Mouse (Mus musculus) hindbrain, embryonic 16.5 days (tissue): Measurements from ENCODE around the gene Agmo. TPM values are rescaled to one million over a fixed set of nuclear protein-coding genes. Genes with fewer than 3 reads are reported as not detected.

Experiments used
- ATAC-seq: fragments of 200-750 bp; cut with Nextera tagmentation; 2 replicates; pipeline ENCODE4 v1.8.0; 2017; ENCODE audit warnings: moderate TSS enrichment, moderate library complexity
- H3K27ac ChIP-seq: fragments of 300-500 bp; sonication (generic); 2 replicates; pipeline ENCODE4 v1.5.1; 2014; ENCODE audit warnings: low read depth, mild to moderate bottlenecking, control low read depth, low read length, moderate library complexity
- H3K27me3 ChIP-seq: fragments of 300-500 bp; sonication (generic); replicated peaks from 2 replicates; pipeline ENCODE4 v1.6.1; 2014; ENCODE audit warnings: low read length; ENCODE audit not compliant: control insufficient read depth, insufficient read depth
- H3K36me3 ChIP-seq: fragments of 300-500 bp; sonication (generic); 2 replicates; pipeline ENCODE4 v1.6.1; 2014; ENCODE audit warnings: mild to moderate bottlenecking, low read length, moderate library complexity, mixed read lengths; ENCODE audit not compliant: control insufficient read depth, insufficient read depth
- H3K4me1 ChIP-seq: fragments of 300-500 bp; sonication (generic); 2 replicates; pipeline ENCODE4 v1.6.1; 2014; ENCODE audit warnings: low read depth, low read length; ENCODE audit not compliant: control insufficient read depth, insufficient read depth
- H3K4me2 ChIP-seq: fragments of 300-500 bp; sonication (generic); 2 replicates; pipeline ENCODE4 v1.6.1; 2014; ENCODE audit warnings: mild to moderate bottlenecking, low read length, control low read depth, moderate library complexity
- H3K4me3 ChIP-seq: fragments of 300-500 bp; sonication (generic); 2 replicates; pipeline ENCODE4 v1.5.1; 2014; ENCODE audit warnings: mild to moderate bottlenecking, low read length, control low read depth, moderate library complexity
- H3K9ac ChIP-seq: fragments of 300-500 bp; sonication (generic); 2 replicates; pipeline ENCODE4 v1.6.1; 2014; ENCODE audit warnings: low read depth, mild to moderate bottlenecking, control low read depth, low read length, moderate library complexity
- H3K9me3 ChIP-seq: fragments of 300-500 bp; sonication (generic); 2 replicates; pipeline ENCODE4 v1.6.1; 2014; ENCODE audit warnings: mild to moderate bottlenecking, low read length, moderate library complexity; ENCODE audit not compliant: control insufficient read depth
- WGBS: fragments of 180-500 bp; shearing (Covaris S2); extraction: QIAGEN DNeasy Blood & Tissue Kit; methylation state at CpG from one replicate; pipeline ENCODE4 v1.1.7; 2014; 5-methylcytosine and 5-hydroxymethylcytosine counted together
- polyA plus RNA-seq: library from polyadenylated mRNA; unstranded; fragments of >200 nt; fragmentation: Nextera tagmentation; extraction: Ambion mirVana; gene quantifications from 2 replicates; pipeline ENCODE4 v1.2.1, GENCODE M21; 2015

Gene Agmo
- 1.1 and 1.3 TPM in 2 replicates for polyA plus RNA-seq

GRCm38 (mm10) chr12:37241566-37242021 is at the start of gene Agmo:
TSS of gene Agmo (plus strand) at chr12:37241641.
- H3K9me3 ChIP-seq: no peaks in the 10 kb centered on the region
- 56% methylated on average over 4 of the region's 4 CpGs for WGBS
- H3K4me2 ChIP-seq: no peak within 1 kb of the TSS
- no peak within 1 kb of the TSS for H3K27ac ChIP-seq
- H3K27me3 ChIP-seq: no peaks in the 10 kb centered on the region
- no peak within 1 kb of the TSS for H3K4me3 ChIP-seq
- 0 out of 2 replicates have a peak, but pooled peaks have one; percentile 61 for ATAC-seq
- no peaks in the 10 kb centered on the region for H3K36me3 ChIP-seq
- H3K9ac ChIP-seq: no peak within 1 kb of the TSS
- H3K4me1 ChIP-seq: no peaks in the 10 kb centered on the region

DNA sequence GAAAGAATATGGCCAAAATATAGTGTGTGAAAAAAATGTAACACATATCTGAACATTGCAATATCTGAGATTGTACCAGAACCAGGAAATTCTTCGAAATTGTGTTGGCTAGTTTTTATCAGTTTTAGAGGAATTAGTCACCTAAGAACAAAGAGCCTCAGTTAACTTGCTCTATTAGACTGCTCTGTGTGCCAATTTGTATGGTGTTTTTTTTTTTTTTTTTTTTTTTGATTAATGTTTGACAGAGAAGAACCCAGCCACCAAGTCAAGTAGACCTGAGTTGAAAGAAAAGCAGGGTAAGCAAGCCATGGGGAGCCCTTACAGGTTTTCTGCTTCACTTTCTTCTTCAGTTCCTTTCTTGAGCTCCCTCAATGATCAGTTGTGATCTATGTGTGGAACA is 10.3 kb upstream of the Agmo start:
- H3K4me2 ChIP-seq: no peak overlapping the region
- 100% methylated on average over 1 of the region's 1 CpGs for WGBS
- H3K4me3 ChIP-seq: no peak overlapping the region
- no peaks in the 10 kb centered on the region for H3K36me3 ChIP-seq
- no peaks in the 10 kb centered on the region for H3K27me3 ChIP-seq
- H3K9me3 ChIP-seq: no peaks in the 10 kb centered on the region
- ATAC-seq: no peak
- no peaks in the 10 kb centered on the region for H3K4me1 ChIP-seq
- no peak overlapping the region for H3K27ac ChIP-seq
- no peak overlapping the region for H3K9ac ChIP-seq

DNA sequence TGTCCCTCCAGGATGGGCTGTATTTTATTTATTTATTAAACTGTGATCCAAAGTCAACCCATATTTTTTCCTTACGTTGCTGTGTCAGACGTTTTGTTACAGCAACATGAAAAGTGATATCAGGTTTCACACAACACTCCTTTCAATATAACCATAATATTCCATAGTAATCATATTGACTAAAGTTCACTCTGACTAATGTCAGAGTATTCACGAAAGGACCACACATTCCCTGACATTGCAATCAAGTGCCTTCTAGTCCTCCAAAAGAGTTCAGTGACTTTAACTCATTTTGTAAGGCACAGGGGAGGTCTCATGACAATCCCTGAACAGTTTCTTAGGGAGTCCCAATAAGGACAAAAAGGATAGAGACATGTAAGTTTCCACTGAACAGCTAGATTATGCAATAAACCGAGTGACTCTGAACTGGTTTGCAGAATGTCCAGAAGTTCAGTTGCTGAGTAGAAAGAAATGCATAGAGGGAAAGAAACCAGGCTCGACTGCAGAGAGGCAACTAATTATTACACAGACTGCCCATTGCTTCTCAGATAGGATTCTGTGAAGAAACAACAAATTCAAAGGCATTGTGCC is 371 bp upstream of the Agmo start:
- Histone ChIP-seq H3K9me3 (no peaks in the 10 kb centered on the region), H3K4me2 (no peak overlapping the region), H3K36me3 (no peaks in the 10 kb centered on the region), H3K27ac (no peak overlapping the region), H3K4me3 (no peak overlapping the region), H3K27me3 (no peaks in the 10 kb centered on the region), H3K4me1 (no peaks in the 10 kb centered on the region), H3K9ac (no peak overlapping the region)
- WGBS: 80% methylated on average over 5 of the region's 5 CpGs
- ATAC-seq: no peak

DNA sequence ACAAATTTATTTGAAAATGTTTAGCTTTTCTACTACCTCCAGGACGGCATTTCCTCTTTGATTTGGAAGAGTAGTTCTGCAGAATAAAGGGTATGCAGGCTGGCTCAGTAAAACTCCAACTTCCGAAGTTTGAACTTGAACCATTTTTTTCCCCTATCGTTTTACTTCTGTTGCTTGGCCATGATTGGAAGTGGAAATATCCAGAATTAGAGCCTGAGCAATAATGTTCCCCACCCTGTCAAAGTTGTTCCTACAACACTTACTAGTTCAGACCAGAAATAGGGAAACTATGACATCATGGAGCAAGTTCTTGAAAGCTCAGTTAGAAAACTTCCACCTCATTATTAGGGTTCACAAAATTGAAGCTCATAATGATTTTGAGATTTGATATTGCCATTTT is 1.0 kb downstream of the Agmo start:
- Histone ChIP-seq H3K27ac (no peak overlapping the region), H3K4me2 (no peak overlapping the region), H3K36me3 (no peaks in the 10 kb centered on the region), H3K4me3 (no peak overlapping the region), H3K9ac (no peak overlapping the region), H3K27me3 (no peaks in the 10 kb centered on the region), H3K9me3 (no peaks in the 10 kb centered on the region), H3K4me1 (no peaks in the 10 kb centered on the region)
- no peak for ATAC-seq
- WGBS: 91% methylated on average over 3 of the region's 3 CpGs

- no peaks in the 10 kb centered on the region for H3K4me1 ChIP-seq
- no peak for ATAC-seq
Observed at GRCm38 (mm10) chr12:37244876-37245275, 3.4 kb downstream of the Agmo start.

GRCm38 (mm10) chr12:37251688-37252087 is 10.2 kb downstream of the Agmo start:
- no peak for ATAC-seq
- WGBS: 95% methylated on average over 5 of the region's 5 CpGs
- H3K9me3 ChIP-seq: no peaks in the 10 kb centered on the region

More at GRCm38 (mm10) chr12:37244876-37245275, 3.4 kb downstream of the Agmo start:
- Histone ChIP-seq H3K9me3 (no peaks in the 10 kb centered on the region), H3K4me3 (no peak overlapping the region), H3K27me3 (no peaks in the 10 kb centered on the region), H3K27ac (no peak overlapping the region), H3K9ac (no peak overlapping the region), H3K36me3 (no peaks in the 10 kb centered on the region), H3K4me2 (no peak overlapping the region)
- WGBS: 100% methylated on average over 1 of the region's 1 CpGs

GRCm38 (mm10) chr12:37257099-37257498 is 15.7 kb downstream of the Agmo start:
- Histone ChIP-seq H3K9me3 (no peaks in the 10 kb centered on the region), H3K4me2 (no peak overlapping the region), H3K9ac (no peak overlapping the region), H3K4me1 (no peaks in the 10 kb centered on the region), H3K36me3 (no peaks in the 10 kb centered on the region), H3K27ac (no peak overlapping the region), H3K27me3 (no peaks in the 10 kb centered on the region), H3K4me3 (no peak overlapping the region)
- WGBS: 75% methylated on average over 2 of the region's 2 CpGs
- no peak for ATAC-seq

More at GRCm38 (mm10) chr12:37251688-37252087, 10.2 kb downstream of the Agmo start:
- Histone ChIP-seq H3K36me3 (no peaks in the 10 kb centered on the region), H3K4me2 (no peak overlapping the region), H3K9ac (no peak overlapping the region), H3K4me1 (no peaks in the 10 kb centered on the region), H3K27me3 (no peaks in the 10 kb centered on the region), H3K27ac (no peak overlapping the region), H3K4me3 (no peak overlapping the region)

DNA sequence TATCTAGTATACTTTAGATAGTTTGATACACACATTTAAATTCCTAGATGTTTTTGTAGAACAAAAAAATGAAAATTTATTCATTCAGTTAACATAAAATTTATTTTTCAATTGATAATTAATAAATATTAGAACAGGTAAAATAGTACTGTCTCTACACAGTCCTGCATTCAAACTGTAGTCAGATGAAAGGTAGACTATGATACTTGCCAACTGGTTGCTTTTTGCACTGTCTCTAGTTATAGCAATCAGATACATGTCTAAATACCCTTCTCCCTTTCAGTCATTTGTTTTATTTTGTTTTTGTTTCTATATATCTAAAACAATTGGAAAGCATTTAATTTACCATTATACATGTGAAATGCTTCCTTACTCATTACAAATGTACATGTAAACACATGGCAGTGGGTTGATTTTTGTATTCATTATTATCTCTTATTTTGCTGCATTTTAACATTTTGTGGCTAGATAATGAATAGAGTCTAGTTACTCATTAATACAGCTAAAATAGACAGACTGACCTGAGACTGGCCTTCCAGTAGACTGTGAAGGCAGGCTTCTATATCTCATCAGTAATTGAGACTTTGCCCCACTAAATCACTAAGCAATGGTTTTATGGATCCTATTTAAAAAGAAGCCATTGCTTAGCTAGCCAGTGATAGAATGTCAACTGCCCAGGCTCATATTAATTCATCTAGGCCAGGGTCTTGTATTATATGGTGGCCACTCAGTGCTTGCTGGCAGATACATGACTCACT is 18.5 kb downstream of the Agmo start:
- ATAC-seq: no peak
- Histone ChIP-seq H3K27me3 (no peaks in the 10 kb centered on the region), H3K4me2 (no peak overlapping the region), H3K4me1 (no peaks in the 10 kb centered on the region), H3K27ac (no peak overlapping the region), H3K9ac (no peak overlapping the region), H3K9me3 (no peaks in the 10 kb centered on the region), H3K36me3 (no peaks in the 10 kb centered on the region), H3K4me3 (no peak overlapping the region)

GRCm38 (mm10) chr12:37263685-37264084 is 22.2 kb downstream of the Agmo start:
- H3K27me3 ChIP-seq: no peaks in the 10 kb centered on the region
- no peak for ATAC-seq
- no peak overlapping the region for H3K4me2 ChIP-seq
- 82% methylated on average over 3 of the region's 3 CpGs for WGBS
- H3K27ac ChIP-seq: no peak overlapping the region
- no peak overlapping the region for H3K9ac ChIP-seq
- no peak overlapping the region for H3K4me3 ChIP-seq
- no peaks in the 10 kb centered on the region for H3K9me3 ChIP-seq
- H3K4me1 ChIP-seq: no peaks in the 10 kb centered on the region
- no peaks in the 10 kb centered on the region for H3K36me3 ChIP-seq
